Mouse (Mus musculus): ENCODE measurements around the gene Dcaf15. TPM values are rescaled to one million over a fixed set of nuclear protein-coding genes. Genes with fewer than 3 reads are reported as not detected.

Dcaf15 gene
- polyA plus RNA-seq, 1 experiment from 2014 or later: 4.6 TPM

GRCm38 (mm10) chr8:84101476-84102270 is 2.9 kb downstream of the Dcaf15 start:
- WGBS: 90% methylated on average over 25 of the region's 25 CpGs
- ATAC-seq (replicated peaks; ENCODE audit: insufficient number of reproducible peaks, insufficient read depth, low FRiP score, low read depth): no peak
- no peak overlapping the region for H3K27ac ChIP-seq
- peaks cover 24% of the 10 kb centered on the region for H3K4me1 ChIP-seq (replicated peaks)
- H3K36me3 ChIP-seq: peaks cover 34% of the 10 kb centered on the region
- H3K4me2 ChIP-seq: no peak overlapping the region
- no peaks in the 10 kb centered on the region for H3K27me3 ChIP-seq
- H3K9me3 ChIP-seq (replicated peaks): no peaks in the 10 kb centered on the region
- H3K4me3 ChIP-seq: no peak overlapping the region
- no peak overlapping the region for H3K9ac ChIP-seq

DNA sequence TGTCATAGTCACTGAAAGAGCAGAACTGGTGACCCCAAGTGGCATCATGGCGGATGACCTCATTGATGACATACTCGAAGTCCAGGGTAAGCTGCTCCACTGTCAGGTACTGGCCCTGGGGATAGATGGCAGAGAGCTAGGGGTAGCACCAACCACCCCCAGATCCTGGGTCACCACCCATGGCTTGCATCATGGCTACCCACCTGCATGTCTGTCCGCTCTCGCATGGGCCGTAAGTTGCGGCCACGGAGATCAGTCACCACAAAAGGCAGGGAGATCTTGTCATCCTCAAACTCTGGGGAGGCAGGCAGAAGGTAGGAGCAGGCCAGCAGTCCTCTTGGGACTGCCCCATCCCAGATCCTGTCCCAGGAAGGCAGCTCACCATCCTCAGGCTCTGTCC is 6.2 kb downstream of the Dcaf15 start:
- Histone ChIP-seq H3K27ac (no peak overlapping the region), H3K4me3 (no peak overlapping the region), H3K9me3 (replicated peaks) (no peaks in the 10 kb centered on the region), H3K9ac (no peak overlapping the region), H3K36me3 (peaks cover 60% of the 10 kb centered on the region), H3K4me2 (no peak overlapping the region), H3K4me1 (replicated peaks) (peaks cover 13% of the 10 kb centered on the region), H3K27me3 (no peaks in the 10 kb centered on the region)
- no peak for ATAC-seq (replicated peaks; ENCODE audit: insufficient number of reproducible peaks, insufficient read depth, low FRiP score, low read depth)
- WGBS: 87% methylated on average over 7 of the region's 7 CpGs

DNA sequence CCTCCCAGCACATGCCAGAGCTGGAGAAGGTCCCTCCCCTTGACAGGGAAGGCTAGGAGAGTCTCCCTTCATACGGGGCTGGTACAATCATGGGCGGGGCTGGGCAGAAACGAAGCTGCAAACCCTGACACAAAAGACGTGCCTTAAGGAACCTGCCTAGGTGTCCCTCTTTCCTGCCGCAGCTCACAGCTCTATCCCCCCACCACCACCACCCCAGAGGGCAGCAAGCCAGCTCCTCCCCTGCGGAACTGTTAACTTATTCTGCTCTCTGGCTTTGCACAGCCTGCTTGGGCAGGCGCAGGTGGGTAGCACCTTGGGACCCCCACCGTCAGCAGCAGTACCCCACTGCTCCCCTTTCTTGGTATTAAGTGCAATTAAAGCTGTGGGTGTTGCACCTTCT is 8.5 kb downstream of the Dcaf15 start:
- Histone ChIP-seq H3K36me3 (peaks cover 65% of the 10 kb centered on the region), H3K9me3 (replicated peaks) (no peaks in the 10 kb centered on the region), H3K27ac (no peak overlapping the region), H3K9ac (no peak overlapping the region), H3K27me3 (no peaks in the 10 kb centered on the region), H3K4me3 (no peak overlapping the region), H3K4me1 (replicated peaks) (no peaks in the 10 kb centered on the region), H3K4me2 (no peak overlapping the region)
- WGBS: 70% methylated on average over 8 of the region's 8 CpGs
- no peak for ATAC-seq (replicated peaks; ENCODE audit: insufficient number of reproducible peaks, insufficient read depth, low FRiP score, low read depth)

DNA sequence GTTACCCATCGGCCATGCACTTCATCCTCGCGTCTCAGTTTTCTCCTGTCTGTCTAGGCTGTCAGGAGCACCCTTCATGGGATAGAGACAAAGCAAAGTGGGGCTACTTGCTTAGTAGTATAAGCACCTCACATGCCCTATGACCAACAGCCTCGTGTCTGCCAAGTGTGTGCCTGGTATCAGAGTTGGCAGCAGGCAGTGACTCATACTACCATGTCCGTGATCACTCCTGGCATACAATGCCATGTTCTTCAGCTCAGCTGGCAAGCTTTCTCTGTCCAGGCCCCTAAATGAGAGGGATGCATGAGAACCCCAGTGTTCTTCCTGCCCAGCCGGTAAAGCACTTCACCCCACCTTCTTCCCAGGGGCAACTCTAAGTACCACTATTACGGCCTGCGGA is 14.0 kb downstream of the Dcaf15 start:
- Histone ChIP-seq H3K9ac (no peak overlapping the region), H3K27ac (no peak overlapping the region), H3K4me3 (no peak overlapping the region), H3K4me2 (no peak overlapping the region), H3K9me3 (replicated peaks) (no peaks in the 10 kb centered on the region), H3K4me1 (replicated peaks) (no peaks in the 10 kb centered on the region), H3K36me3 (peaks cover 45% of the 10 kb centered on the region), H3K27me3 (no peaks in the 10 kb centered on the region)
- ATAC-seq (replicated peaks; ENCODE audit: insufficient number of reproducible peaks, insufficient read depth, low FRiP score, low read depth): no peak
- WGBS: 88% methylated on average over 8 of the region's 8 CpGs

- no peak overlapping the region for H3K9ac ChIP-seq
- H3K4me3 ChIP-seq: no peak overlapping the region
- H3K4me1 ChIP-seq (replicated peaks): 0 out of 2 replicates have a peak, but pooled peaks cover 2% of the 10 kb centered on the region
- ATAC-seq (replicated peaks; ENCODE audit: insufficient number of reproducible peaks, insufficient read depth, low FRiP score, low read depth): no peak
- H3K36me3 ChIP-seq: peaks cover 35% of the 10 kb centered on the region; the same call in 1 of the 2 replicates
- H3K4me2 ChIP-seq: no peak overlapping the region
- no peaks in the 10 kb centered on the region for H3K27me3 ChIP-seq
- H3K9me3 ChIP-seq (replicated peaks): no peaks in the 10 kb centered on the region
- WGBS: 80% methylated on average over 9 of the region's 9 CpGs
- no peak overlapping the region for H3K27ac ChIP-seq
These were observed 15.3 kb downstream of the Dcaf15 start for GRCm38 (mm10) chr8:84089277-84089676.

GRCm38 (mm10) chr8:84087821-84088220 is 16.7 kb downstream of the Dcaf15 start:
- Histone ChIP-seq H3K9ac (no peak overlapping the region), H3K9me3 (replicated peaks) (no peaks in the 10 kb centered on the region), H3K27me3 (no peaks in the 10 kb centered on the region), H3K4me2 (no peak overlapping the region), H3K4me3 (no peak overlapping the region), H3K27ac (no peak overlapping the region), H3K36me3 (peaks cover 40% of the 10 kb centered on the region; the same call in 1 of the 2 replicates), H3K4me1 (replicated peaks) (0 out of 2 replicates have a peak, but pooled peaks cover 2% of the 10 kb centered on the region)
- ATAC-seq (replicated peaks; ENCODE audit: insufficient number of reproducible peaks, insufficient read depth, low FRiP score, low read depth): no peak
- WGBS: 92% methylated on average over 14 of the region's 14 CpGs

GRCm38 (mm10) chr8:84087156-84087555 is 17.4 kb downstream of the Dcaf15 start:
- ATAC-seq (replicated peaks; ENCODE audit: insufficient number of reproducible peaks, insufficient read depth, low FRiP score, low read depth): no peak
- no peak overlapping the region for H3K4me3 ChIP-seq
- H3K9me3 ChIP-seq (replicated peaks): no peaks in the 10 kb centered on the region
- peaks cover 41% of the 10 kb centered on the region; the same call in 1 of the 2 replicates for H3K36me3 ChIP-seq
- H3K27me3 ChIP-seq: no peaks in the 10 kb centered on the region
- WGBS: 87% methylated on average over 7 of the region's 7 CpGs
- no peak overlapping the region for H3K9ac ChIP-seq
- H3K4me1 ChIP-seq (replicated peaks): 0 out of 2 replicates have a peak, but pooled peaks cover 2% of the 10 kb centered on the region
- no peak overlapping the region for H3K4me2 ChIP-seq
- H3K27ac ChIP-seq: no peak overlapping the region

DNA sequence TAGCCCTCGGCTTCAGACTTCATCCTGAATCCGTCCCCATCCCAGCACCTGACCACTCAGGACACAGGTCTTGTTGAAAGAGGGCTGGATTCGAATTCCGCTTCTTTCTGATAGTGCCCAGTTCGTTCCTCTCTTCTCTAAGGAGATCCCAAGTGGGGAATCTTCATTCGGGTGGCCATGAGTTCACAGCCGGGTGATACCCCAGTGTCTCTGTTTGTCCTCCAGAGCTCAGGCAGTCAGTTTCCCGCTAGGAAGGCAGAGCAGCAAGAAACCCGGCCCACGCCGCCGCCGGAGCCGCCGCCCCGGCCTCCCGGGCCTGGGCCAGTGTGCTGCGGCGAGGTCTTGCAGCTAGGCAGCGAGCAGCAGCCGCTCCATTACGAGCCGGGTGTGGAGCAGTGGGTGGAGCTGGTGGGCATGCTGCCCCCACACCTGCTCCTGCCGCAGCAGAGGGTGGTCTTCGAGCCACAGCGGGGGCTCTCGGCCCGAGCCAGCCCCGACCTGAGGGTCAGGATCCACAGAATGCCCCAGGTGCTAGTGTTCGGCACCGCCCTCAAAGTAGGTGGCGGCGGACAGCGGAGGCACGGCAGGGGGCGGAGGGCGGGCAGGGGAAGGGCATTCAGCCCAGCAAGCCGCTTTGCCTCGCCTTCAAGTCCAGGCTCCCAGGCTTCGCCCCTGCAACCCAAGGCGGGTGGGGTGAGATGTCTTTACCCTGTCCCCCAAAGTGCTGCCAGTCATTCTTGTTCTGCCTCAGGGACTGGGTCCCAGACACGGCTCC is 20.0 kb downstream of the Dcaf15 start:
- no peak for ATAC-seq (replicated peaks; ENCODE audit: insufficient number of reproducible peaks, insufficient read depth, low FRiP score, low read depth)
- WGBS: 62% methylated on average over 42 of the region's 42 CpGs
- no peak overlapping the region for H3K27ac ChIP-seq
- H3K9ac ChIP-seq: no peak overlapping the region
- H3K4me1 ChIP-seq (replicated peaks): 0 out of 2 replicates have a peak, but pooled peaks cover 2% of the 10 kb centered on the region
- H3K9me3 ChIP-seq (replicated peaks): no peaks in the 10 kb centered on the region
- peak overlapping the region; percentile 37 for H3K4me2 ChIP-seq
- peaks cover 54% of the 10 kb centered on the region for H3K36me3 ChIP-seq
- no peak overlapping the region for H3K4me3 ChIP-seq
- H3K27me3 ChIP-seq: no peaks in the 10 kb centered on the region

GRCm38 (mm10) chr8:84083829-84084241 is 20.7 kb downstream of the Dcaf15 start:
- Histone ChIP-seq H3K9ac (no peak overlapping the region), H3K4me2 (no peak overlapping the region), H3K4me1 (replicated peaks) (peaks cover 7% of the 10 kb centered on the region), H3K36me3 (peaks cover 54% of the 10 kb centered on the region), H3K27ac (no peak overlapping the region), H3K27me3 (no peaks in the 10 kb centered on the region), H3K9me3 (replicated peaks) (no peaks in the 10 kb centered on the region), H3K4me3 (no peak overlapping the region)
- ATAC-seq (replicated peaks; ENCODE audit: insufficient number of reproducible peaks, insufficient read depth, low FRiP score, low read depth): no peak
- WGBS: 47% methylated on average over 8 of the region's 8 CpGs

- Histone ChIP-seq H3K36me3 (peaks cover 42% of the 10 kb centered on the region), H3K4me1 (replicated peaks) (peaks cover 8% of the 10 kb centered on the region), H3K4me2 (no peak overlapping the region), H3K27me3 (no peaks in the 10 kb centered on the region), H3K9ac (no peak overlapping the region), H3K9me3 (replicated peaks) (no peaks in the 10 kb centered on the region), H3K27ac (no peak overlapping the region), H3K4me3 (no peak overlapping the region)
- no peak for ATAC-seq (replicated peaks; ENCODE audit: insufficient number of reproducible peaks, insufficient read depth, low FRiP score, low read depth)
- WGBS: 45% methylated on average over 5 of the region's 5 CpGs
These were observed 25.4 kb downstream of the Dcaf15 start for GRCm38 (mm10) chr8:84079206-84079605.

DNA sequence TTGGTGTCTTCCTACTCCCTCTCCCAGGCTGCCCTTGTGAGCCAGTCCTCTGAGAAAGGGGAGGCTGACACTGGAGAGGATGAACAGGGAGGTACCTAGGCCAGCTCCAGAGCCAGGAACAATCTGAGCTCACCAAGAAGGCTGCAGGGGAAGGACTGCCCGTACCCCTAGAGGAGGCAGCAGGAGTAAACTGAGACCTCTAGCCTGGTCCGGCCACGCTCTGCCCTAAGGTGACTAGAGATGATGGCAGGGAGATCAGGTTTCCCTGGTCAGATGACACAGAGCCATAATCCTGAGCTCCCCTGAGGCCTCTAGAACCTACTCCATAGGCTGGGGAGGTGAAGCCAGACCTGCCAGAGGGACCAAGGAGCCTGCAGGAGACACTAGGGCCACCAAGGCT is 27.7 kb downstream of the Dcaf15 start:
- no peaks in the 10 kb centered on the region for H3K27me3 ChIP-seq
- H3K9ac ChIP-seq: no peak overlapping the region
- no peak overlapping the region for H3K27ac ChIP-seq
- no peak overlapping the region for H3K4me2 ChIP-seq
- no peak for ATAC-seq (replicated peaks; ENCODE audit: insufficient number of reproducible peaks, insufficient read depth, low FRiP score, low read depth)
- no peaks in the 10 kb centered on the region for H3K9me3 ChIP-seq (replicated peaks)
- 80% methylated on average over 3 of the region's 3 CpGs for WGBS
- H3K4me3 ChIP-seq: no peak overlapping the region
- peaks cover 19% of the 10 kb centered on the region for H3K4me1 ChIP-seq (replicated peaks)
- peaks cover 19% of the 10 kb centered on the region for H3K36me3 ChIP-seq
